Mouse (Mus musculus) B cell, adult 2 months (primary cell): ENCODE data around the gene Sppl3.

Experiments used
- DNase-seq, 2 experiments: peaks; one replicate each; pipeline ENCODE4 v3.0.0; 2022

Gene Sppl3

GRCm38 (mm10) chr5:115127421-115128179 lies 116.7 kb downstream of the Sppl3 start:
- no peak for DNase-seq

GRCm38 (mm10) chr5:115129328-115129727 lies 118.4 kb downstream of the Sppl3 start:
- no peak for DNase-seq

DNA sequence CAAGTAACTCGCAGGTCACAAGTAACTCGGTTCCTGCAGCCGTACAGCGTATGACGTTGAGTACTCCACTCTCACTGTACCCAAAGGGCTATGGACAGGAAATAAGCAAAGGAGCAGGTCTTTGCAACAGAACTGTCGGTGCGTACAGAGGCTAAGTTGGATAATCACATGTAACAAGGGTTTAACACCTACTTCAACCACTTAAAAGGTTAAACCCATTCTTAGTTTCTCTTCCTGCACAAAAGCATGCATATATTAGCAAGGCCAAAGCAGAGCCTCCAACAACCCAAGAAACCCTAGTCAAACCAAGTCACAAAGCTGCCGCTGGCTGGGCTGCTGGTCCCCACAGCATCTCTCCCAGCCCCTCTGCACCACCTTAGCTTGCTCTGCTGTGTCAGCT lies 121.5 kb downstream of the Sppl3 start:
- peak in 1 of 2 experiments; percentile 15 for DNase-seq

- peak; percentile 23 to 24 for DNase-seq
These were observed 122.6 kb downstream of the Sppl3 start for GRCm38 (mm10) chr5:115133358-115134066.

DNA sequence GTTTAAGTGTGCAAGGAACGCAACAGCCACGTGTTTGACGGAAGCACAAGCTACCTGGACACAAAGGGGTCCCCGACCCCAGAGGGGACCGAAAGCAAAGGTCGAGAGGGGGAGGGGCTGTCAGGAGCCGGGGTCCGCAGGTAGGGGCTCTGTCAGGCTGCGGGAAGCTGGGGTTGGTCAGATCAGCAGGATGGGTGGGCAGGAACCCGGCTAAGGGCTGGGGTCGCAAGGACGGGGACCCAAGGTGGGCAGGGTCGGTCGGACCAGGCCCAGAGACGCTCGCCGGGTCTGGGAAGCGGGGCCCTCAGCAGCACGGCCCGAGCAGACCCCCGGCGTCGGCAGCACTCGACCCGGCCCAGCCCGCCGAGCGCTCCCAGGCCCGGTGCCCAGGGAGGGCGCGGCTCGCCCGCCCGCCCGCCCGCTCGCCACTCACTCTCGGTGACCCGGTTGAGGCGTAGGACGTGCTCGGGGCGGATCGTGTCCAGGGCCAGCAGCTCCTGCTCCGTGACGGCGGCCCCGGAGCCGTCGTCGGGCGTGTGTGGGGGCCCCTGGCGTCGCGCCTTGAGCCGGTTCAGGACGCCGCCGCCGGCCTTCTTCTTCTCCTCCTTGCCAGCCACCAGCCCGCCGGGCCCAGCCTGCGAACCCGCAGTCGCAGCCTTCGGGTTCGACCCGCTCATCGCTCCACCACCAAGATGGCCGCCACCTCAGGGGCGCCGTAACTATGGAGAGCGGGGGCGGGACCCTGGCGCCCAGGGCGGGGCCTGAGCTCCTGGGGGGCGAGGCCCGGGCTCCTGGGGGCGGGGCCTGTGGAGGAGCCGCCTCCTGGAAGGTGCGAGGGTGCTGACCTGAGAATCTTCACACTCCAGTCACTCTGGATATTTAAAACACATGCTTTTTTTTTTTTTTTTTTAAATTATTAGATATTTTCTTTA lies 123.6 kb downstream of the Sppl3 start, which contains the start of gene Unc119b:
Unc119b (minus strand) TSS at position 742 of the 932 bp plus-strand sequence.
- peak; percentile 98 for DNase-seq

DNA sequence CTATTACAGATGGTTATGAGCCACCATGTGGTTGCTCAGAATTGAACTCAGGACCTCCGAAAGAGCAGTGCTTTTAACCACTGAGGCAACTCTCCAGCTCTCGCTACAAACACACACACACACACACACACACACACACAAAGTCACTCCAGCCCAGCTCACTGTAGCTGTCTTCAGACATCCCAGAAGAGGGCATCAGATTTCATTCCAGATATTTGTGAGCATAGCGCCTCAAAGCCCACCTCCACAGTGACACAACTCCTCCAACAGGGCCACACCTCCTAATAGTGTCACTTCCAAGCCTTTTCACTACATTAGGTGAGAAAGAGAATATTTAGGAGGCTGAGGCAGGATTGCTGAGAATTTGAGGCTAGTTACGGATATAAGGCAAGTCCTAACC lies 128.2 kb downstream of the Sppl3 start:
- DNase-seq: no peak

- DNase-seq: no peak
These were observed 129.8 kb downstream of the Sppl3 start for GRCm38 (mm10) chr5:115140726-115141125.

DNA sequence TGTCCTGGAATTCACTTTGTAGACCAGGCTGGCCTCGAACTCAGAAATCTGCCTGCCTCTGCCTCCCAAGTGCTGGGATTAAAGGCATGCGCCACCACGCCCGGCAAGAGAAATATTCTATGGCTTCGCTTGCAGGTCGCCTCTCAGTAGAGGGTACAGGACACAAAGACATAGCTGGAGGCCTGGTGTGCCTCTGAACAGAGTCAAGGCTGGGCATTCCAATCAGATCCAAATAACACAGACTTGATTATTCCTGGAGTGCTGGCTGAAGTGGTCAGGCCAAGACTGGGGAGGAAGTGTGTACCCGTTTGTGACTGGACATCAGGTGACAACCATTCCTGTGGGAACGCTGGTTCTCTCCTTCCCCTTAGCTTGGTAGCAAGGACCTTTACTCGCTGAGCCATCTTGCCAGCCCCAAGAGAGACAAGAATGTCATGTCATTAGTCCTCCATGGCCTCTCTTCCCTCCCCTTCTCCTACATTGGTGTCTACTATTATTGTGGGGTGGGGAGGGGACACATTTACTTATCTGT lies 131.3 kb downstream of the Sppl3 start:
- no peak for DNase-seq

DNA sequence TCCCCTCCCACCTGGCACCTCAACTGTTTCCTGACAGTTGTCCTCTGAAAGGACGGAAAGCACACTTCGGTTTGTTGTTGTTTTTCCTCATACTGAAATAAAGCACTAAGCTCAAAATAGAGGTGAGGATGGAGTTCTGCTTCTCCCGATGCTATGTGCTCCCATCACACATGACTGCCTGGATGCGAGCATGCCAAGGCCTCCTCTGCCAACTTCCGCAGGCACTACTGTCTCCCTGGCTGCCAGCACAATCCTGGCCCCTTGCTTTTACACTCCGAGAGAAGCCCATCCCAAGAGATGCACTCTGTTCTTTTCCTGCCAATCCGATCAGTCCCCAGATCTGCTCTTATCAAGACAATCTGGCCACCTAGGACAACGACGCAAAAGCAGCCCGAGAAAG lies 132.6 kb downstream of the Sppl3 start:
- no peak for DNase-seq

DNA sequence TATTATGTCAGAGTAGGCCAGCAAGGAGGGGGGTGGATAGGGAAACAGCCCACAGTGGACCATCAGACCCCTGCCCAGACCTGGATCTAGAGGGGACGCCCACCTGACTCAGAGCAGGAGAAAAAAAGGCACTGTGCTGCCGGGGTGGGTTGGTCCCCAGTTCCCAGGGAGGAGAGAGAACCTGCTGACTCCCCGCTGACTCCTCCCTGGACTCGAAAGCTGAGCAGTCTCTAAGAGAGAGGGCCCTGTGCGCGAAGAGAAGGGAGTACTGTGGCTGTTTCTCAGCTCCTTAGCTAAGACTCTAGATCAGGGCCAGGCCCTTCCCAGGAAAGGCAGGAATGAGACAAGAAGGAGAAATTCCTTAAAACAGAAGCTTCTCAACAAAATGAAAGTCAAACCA lies 133.5 kb downstream of the Sppl3 start:
- DNase-seq: no peak

GRCm38 (mm10) chr5:115145253-115145968 lies 134.5 kb downstream of the Sppl3 start:
- no peak for DNase-seq

- no peak for DNase-seq
These were observed 135.2 kb downstream of the Sppl3 start for GRCm38 (mm10) chr5:115145976-115146746.

GRCm38 (mm10) chr5:115146747-115147130 lies 135.8 kb downstream of the Sppl3 start:
- no peak for DNase-seq

DNA sequence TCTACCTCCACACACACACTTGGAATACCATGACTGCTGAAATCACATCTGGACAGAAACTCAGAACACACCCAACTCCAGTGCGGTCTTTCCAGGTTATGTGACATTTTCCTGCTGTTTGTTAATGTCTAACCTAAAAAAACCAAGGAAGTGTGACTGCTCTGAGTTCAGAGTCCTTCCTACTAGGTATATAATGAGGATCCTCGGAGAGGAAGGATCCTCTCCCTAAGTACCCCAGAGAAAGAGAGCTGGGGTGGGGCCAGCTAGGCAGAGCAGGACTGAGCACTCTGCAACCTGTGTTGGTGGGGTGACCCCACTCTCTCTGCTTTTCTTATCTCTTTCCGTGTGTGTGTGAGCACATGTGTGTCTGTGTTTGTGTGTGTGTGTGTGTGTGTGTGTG lies 136.5 kb downstream of the Sppl3 start:
- DNase-seq: no peak

- DNase-seq: no peak
These were observed 137.4 kb downstream of the Sppl3 start for GRCm38 (mm10) chr5:115148378-115148777.
